38 mouse cellular contexts compared by ENCODE assay signal in the genomic region with DNA sequence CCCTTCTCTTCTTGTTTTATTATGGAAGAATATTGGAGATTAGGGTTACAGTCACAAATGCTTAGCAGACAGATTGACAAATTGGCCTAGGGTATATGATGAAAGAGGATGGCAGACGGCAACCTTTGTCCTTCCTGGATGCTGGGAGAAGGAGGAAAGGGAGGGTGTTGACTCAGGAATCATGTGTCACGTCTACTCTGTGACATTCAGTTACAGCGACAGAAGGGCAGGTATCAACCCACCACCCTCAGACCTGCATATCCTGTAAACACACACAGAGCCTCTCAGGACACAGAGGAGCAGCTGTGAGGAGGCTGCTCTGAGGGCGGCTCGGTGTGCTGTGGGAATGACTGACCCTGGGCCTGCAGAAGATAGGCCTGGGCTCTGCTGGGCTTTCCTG. TPM values are rescaled to one million over a fixed set of nuclear protein-coding genes. Genes with fewer than 3 reads are reported as not detected.
DNase-seq lines count a peak whose midpoint lies in the region; ATAC-seq and TF ChIP-seq lines count a peak whose summit lies in the region.
"Had no signal": no experiment of that assay in that cellular context is flagged by ENCODE, and none has a peak within 500 bp of the region (broad histone marks: within the 10 kb centered on the region; RNA-seq: fewer than 3 reads in every experiment).

No protein-coding gene starts in this region.

- no peak overlapping the region for H3K4me3 ChIP-seq in liver, adult 2 months (ENCODE audit: insufficient read depth, low read depth, low read length)
- no peak overlapping the region for H3K4me3 ChIP-seq in liver, embryonic 13.5 days (replicated peaks)
- H3K4me3 ChIP-seq in stomach, postnatal 0 days (ENCODE audit: low read depth, low read length), result no peak overlapping the region
- H3K4me3 ChIP-seq: forebrain, embryonic 13.5 days; heart, adult 2 months; heart, embryonic 13.5 days; limb, embryonic 12.5 days had no signal

- no peak overlapping the region for H3K4me2 ChIP-seq in liver, embryonic 13.5 days
- no peak overlapping the region for H3K4me2 ChIP-seq in stomach, postnatal 0 days (replicated peaks; ENCODE audit: low read depth)
- H3K4me2 ChIP-seq: forebrain, embryonic 13.5 days; heart, embryonic 13.5 days; hindbrain, embryonic 14.5 days; limb, embryonic 12.5 days; midbrain, embryonic 11.5 days had no signal

- H3K27me3 ChIP-seq in liver, adult 2 months (ENCODE audit: control insufficient read depth, insufficient read depth, low read length), result no peaks in the 10 kb centered on the region
- H3K27me3 ChIP-seq in liver, embryonic 13.5 days, result peaks cover 27% of the 10 kb centered on the region
- H3K27me3 ChIP-seq in stomach, postnatal 0 days (ENCODE audit: control insufficient read depth, insufficient read depth, low read length), result no peaks in the 10 kb centered on the region

- peaks cover 13% of the 10 kb centered on the region for H3K4me1 ChIP-seq in liver, adult 2 months (ENCODE audit: control insufficient read depth, insufficient read depth, low read length)
- H3K4me1 ChIP-seq in liver, embryonic 13.5 days (replicated peaks), result no peaks in the 10 kb centered on the region
- no peaks in the 10 kb centered on the region for H3K4me1 ChIP-seq in stomach, postnatal 0 days (replicated peaks; ENCODE audit: control insufficient read depth, insufficient read depth)
- H3K4me1 ChIP-seq: forebrain, embryonic 13.5 days; heart, embryonic 13.5 days; limb, embryonic 12.5 days had no signal

- no peak overlapping the region for H3K9ac ChIP-seq in liver, adult 2 months (ENCODE audit: low read depth, low read length)
- no peak overlapping the region for H3K9ac ChIP-seq in liver, embryonic 13.5 days
- H3K9ac ChIP-seq in stomach, postnatal 0 days (ENCODE audit: low read length), result no peak overlapping the region
- H3K9ac ChIP-seq: forebrain, embryonic 13.5 days; heart, embryonic 13.5 days; hindbrain, embryonic 14.5 days; limb, embryonic 12.5 days had no signal

- no peak for TF ChIP-seq POLR2A in liver, adult 2 months (IDR thresholded peaks at IDR 0.05; ENCODE audit: extremely low read depth, insufficient read depth, low read length)

- peaks cover 19% of the 10 kb centered on the region; the same call in 1 of the 2 replicates for H3K36me3 ChIP-seq in liver, adult 2 months (ENCODE audit: control insufficient read depth, insufficient read depth, low read length)
- no peaks in the 10 kb centered on the region for H3K36me3 ChIP-seq in liver, embryonic 13.5 days
- no peaks in the 10 kb centered on the region for H3K36me3 ChIP-seq in stomach, postnatal 0 days (ENCODE audit: control insufficient read depth, insufficient read depth, low read length)
- H3K36me3 ChIP-seq: heart, embryonic 13.5 days; limb, embryonic 12.5 days had no signal

- TF ChIP-seq EP300 in stomach, postnatal 0 days (optimal IDR thresholded peaks at IDR 0.05), result no peak

- DNase-seq in heart, adult 11 months, result peak; percentile 41
- DNase-seq in heart, adult 18-20 months, result no peak
- peak; percentile 80 for DNase-seq in liver, adult 2 months (ENCODE audit: extremely low read depth, low read depth, low spot score)
- DNase-seq in liver, result no peak
- DNase-seq in liver, embryonic 13.5 days, result no peak
- no peak for DNase-seq in stomach, postnatal 0 days (ENCODE audit: low spot score)
- DNase-seq in lung, postnatal 4 days, result no peak
- DNase-seq in spleen, adult 18-20 months, result no peak
- DNase-seq: adrenal gland, adult 2 months; adrenal gland, postnatal 36 days; cerebellum, adult 2 months; cerebellum, postnatal 25 days; gastrocnemius, postnatal 14 days; heart, adult 2 months; heart, postnatal 10 days; kidney, postnatal 10 days; lung, adult 2 months; right cerebral cortex, postnatal 25 days; thymus, adult 18-20 months; thymus, postnatal 36 days had no signal

- H3K27ac ChIP-seq in liver, adult 2 months (replicated peaks; ENCODE audit: insufficient read depth, low read depth, low read length), result peak overlapping the region; percentile 23; the same call in 1 of the 2 replicates
- H3K27ac ChIP-seq in liver, embryonic 13.5 days, result no peak overlapping the region
- no peak overlapping the region for H3K27ac ChIP-seq in stomach, postnatal 0 days (replicated peaks)
- H3K27ac ChIP-seq: forebrain, embryonic 13.5 days; heart, adult 2 months; heart, embryonic 13.5 days; hindbrain, embryonic 14.5 days; limb, embryonic 12.5 days had no signal

- no peak for TF ChIP-seq CTCF in liver, adult 2 months (IDR thresholded peaks at IDR 0.05; ENCODE audit: low read depth, low read length)
- TF ChIP-seq CTCF in stomach, postnatal 0 days (IDR thresholded peaks at IDR 0.05; ENCODE audit: low read depth), result no peak

- 15% methylated on average over 5 of the region's 5 CpGs for WGBS in liver, adult 2 months
- 44% methylated on average over 5 of the region's 5 CpGs for WGBS in liver, embryonic 13.5 days (ENCODE audit: insufficient replicate concordance)
- WGBS in stomach, postnatal 0 days, result 35% methylated on average over 5 of the region's 5 CpGs

- ATAC-seq in liver, embryonic 13.5 days (ENCODE audit: low read depth), result peak; percentile 57
- ATAC-seq in stomach, postnatal 0 days (ENCODE audit: low FRiP score, low TSS enrichment), result peak; percentile 56; the same call in 1 of the 2 replicates
- ATAC-seq: activated CD4-positive, CD25-positive, alpha-beta regulatory T cell, adult 4 months; forebrain, embryonic 13.5 days; midbrain, embryonic 16.5 days had no signal

- peaks cover 14% of the 10 kb centered on the region; the same call in 1 of the 2 replicates for H3K79me2 ChIP-seq in liver, adult 2 months (ENCODE audit: control insufficient read depth, insufficient read depth, low read length)

- no peaks in the 10 kb centered on the region for H3K9me3 ChIP-seq in liver, embryonic 13.5 days (replicated peaks)
- H3K9me3 ChIP-seq in stomach, postnatal 0 days (ENCODE audit: control insufficient read depth, low read length), result no peaks in the 10 kb centered on the region
- H3K9me3 ChIP-seq: forebrain, embryonic 13.5 days; heart, embryonic 13.5 days; limb, embryonic 12.5 days had no signal

RNA-seq across cellular contexts. Expression of gene Psmd5, which starts 8.4 kb away (rescaled TPM):
- total RNA-seq in heart, adult 18-20 months (2021), result 10 to 100 TPM; 16.7 to 18.5 TPM
- total RNA-seq in liver, adult 2 months (2014; rRNA removed), result 31.1 and 32.7 TPM in 2 replicates
- 15.1 and 18.1 TPM in 2 replicates for polyA plus RNA-seq in liver, adult 2 months (2012; rRNA removed)
- 93.6 and 106 TPM in 2 replicates for polyA plus RNA-seq in liver, embryonic 13.5 days (2015; fragmentation: Nextera tagmentation; extraction: Ambion mirVana)
- 55.5 and 55.9 TPM in 2 replicates for polyA plus RNA-seq in stomach, postnatal 0 days (2015; fragmentation: Nextera tagmentation; extraction: Ambion mirVana)

RNA-seq across cellular contexts. Expression of gene Cutal, which starts 9.0 kb away (rescaled TPM):
- 1 to 10 TPM in 1 of 2 experiments, under 1 TPM in 1; 0.74 to 1.3 TPM for total RNA-seq in heart, adult 18-20 months (2021)
- 48.2 and 48.6 TPM in 2 replicates for total RNA-seq in liver, adult 2 months (2014; rRNA removed)
- polyA plus RNA-seq in liver, adult 2 months (2012; rRNA removed), result 341 and 358 TPM in 2 replicates
- polyA plus RNA-seq in liver, embryonic 13.5 days (2015; fragmentation: Nextera tagmentation; extraction: Ambion mirVana), result 3.4 and 4.4 TPM in 2 replicates
- 0.55 and 0.81 TPM in 2 replicates for polyA plus RNA-seq in stomach, postnatal 0 days (2015; fragmentation: Nextera tagmentation; extraction: Ambion mirVana)
- total RNA-seq: CH12.LX; hematopoietic stem cell, adult 5-6 weeks; megakaryocyte, adult 5-6 weeks; neutrophil, adult 5-6 weeks had no signal
- polyA plus RNA-seq: activated CD4-positive, CD25-positive, alpha-beta regulatory T cell, adult 4 months; forebrain, embryonic 13.5 days; neural tube, embryonic 11.5 days had no signal

RNA-seq across cellular contexts. Expression of gene Phf19, which starts 30.6 kb away (rescaled TPM):
- total RNA-seq in heart, adult 18-20 months (2021), result under 1 TPM; 0.93 to 0.99 TPM
- 0.20 and 0.55 TPM in 2 replicates for total RNA-seq in liver, adult 2 months (2014; rRNA removed)
- 0.21 and 0.61 TPM in 2 replicates for polyA plus RNA-seq in liver, adult 2 months (2012; rRNA removed)
- polyA plus RNA-seq in liver, embryonic 13.5 days (2015; fragmentation: Nextera tagmentation; extraction: Ambion mirVana), result 2.3 and 3.0 TPM in 2 replicates
- polyA plus RNA-seq in stomach, postnatal 0 days (2015; fragmentation: Nextera tagmentation; extraction: Ambion mirVana), result 3.5 and 3.7 TPM in 2 replicates

RNA-seq across cellular contexts. Expression of gene Gm34653, which starts 50.4 kb away (rescaled TPM):
- total RNA-seq in heart, adult 18-20 months (2021), result not detected
- total RNA-seq in liver, adult 2 months (2014; rRNA removed), result 0.09 and 0.13 TPM in 2 replicates
- polyA plus RNA-seq in liver, adult 2 months (2012; rRNA removed), result not detected in 2 replicates
- 0.08 TPM in 1 of 2 replicates, not detected in the other for polyA plus RNA-seq in liver, embryonic 13.5 days (2015; fragmentation: Nextera tagmentation; extraction: Ambion mirVana)
- not detected in 2 replicates for polyA plus RNA-seq in stomach, postnatal 0 days (2015; fragmentation: Nextera tagmentation; extraction: Ambion mirVana)
- total RNA-seq: adrenal gland, adult 2 months; adrenal gland, postnatal 36 days; CH12.LX; heart, adult 2 months; heart, postnatal 10 days; hematopoietic stem cell, adult 5-6 weeks; layer of hippocampus, adult 18-20 months; layer of hippocampus, postnatal 10 days; left cerebral cortex, postnatal 14 days; megakaryocyte, adult 5-6 weeks; neutrophil, adult 5-6 weeks had no signal
- polyA plus RNA-seq: activated CD4-positive, CD25-positive, alpha-beta regulatory T cell, adult 4 months; adrenal gland, adult 2 months; brain, embryonic 14.5 days; cerebellum, adult 2 months; embryonic facial prominence, embryonic 11.5 days; forebrain, embryonic 13.5 days; heart, adult 2 months; heart, embryonic 13.5 days; hindbrain, embryonic 14.5 days; lung, adult 2 months; midbrain, embryonic 11.5 days; midbrain, embryonic 16.5 days; neural tube, embryonic 11.5 days; stomach, embryonic 16.5 days had no signal

RNA-seq across cellular contexts. Expression of gene Fbxw2, which starts 57.1 kb away (rescaled TPM):
- total RNA-seq in heart, adult 18-20 months (2021), result 10 to 100 TPM; 46.9 to 49.2 TPM
- total RNA-seq in liver, adult 2 months (2014; rRNA removed), result 49.9 and 51.9 TPM in 2 replicates
- 24.2 and 28.1 TPM in 2 replicates for polyA plus RNA-seq in liver, adult 2 months (2012; rRNA removed)
- 57.7 and 61.5 TPM in 2 replicates for polyA plus RNA-seq in liver, embryonic 13.5 days (2015; fragmentation: Nextera tagmentation; extraction: Ambion mirVana)
- polyA plus RNA-seq in stomach, postnatal 0 days (2015; fragmentation: Nextera tagmentation; extraction: Ambion mirVana), result 54.2 and 56.3 TPM in 2 replicates

Comparison
In these comparisons a context has a peak if more than half of its experiments do, and no peak if none do; other contexts are left out.
1. DNase-seq: peak in heart, adult 11 months (single experiment) and liver, adult 2 months (single experiment); none in heart, adult 18-20 months (0 of 2), liver (single experiment), liver, embryonic 13.5 days (single experiment), stomach, postnatal 0 days (single experiment), lung, postnatal 4 days (0 of 2) and spleen, adult 18-20 months (0 of 2).
2. RNA of gene Cutal, which starts 9.0 kb away (polyA plus RNA-seq): 341 to 358 TPM in liver, adult 2 months; 3.4 to 4.4 TPM in liver, embryonic 13.5 days and 0.55 to 0.81 TPM in stomach, postnatal 0 days; every median in the first group is over 10 times any median in the second.